34 mouse cellular contexts compared by ENCODE assay signal in genomic region chr2:29423059-29423458, GRCm38 (mm10).
DNase-seq lines count a peak whose midpoint lies in the region; ATAC-seq and TF ChIP-seq lines count a peak whose summit lies in the region.
"Had no signal": no experiment of that assay in that cellular context is flagged by ENCODE, and none has a peak within 500 bp of the region (broad histone marks: within the 10 kb centered on the region; RNA-seq: fewer than 3 reads in every experiment).

No protein-coding gene starts in this region.

- H3K4me3 ChIP-seq in hindbrain, embryonic 13.5 days: no peak overlapping the region
- no peak overlapping the region for H3K4me3 ChIP-seq in hindbrain, embryonic 11.5 days (ENCODE audit: low read depth, low read length)
- no peak overlapping the region for H3K4me3 ChIP-seq in neural tube, embryonic 14.5 days (ENCODE audit: low read depth, low read length)
- H3K4me3 ChIP-seq in MEL (ENCODE audit: control insufficient read depth in 1 of 2, insufficient read depth in 1 of 2, low read depth in 2 of 2, low read length in 2 of 2): no peak overlapping the region
- H3K4me3 ChIP-seq: heart, embryonic 10.5 days; heart, embryonic 15.5 days; hindbrain, embryonic 12.5 days; limb, embryonic 10.5 days; limb, embryonic 15.5 days; liver, embryonic 15.5 days; lung, embryonic 15.5 days; midbrain, embryonic 12.5 days; neural tube, embryonic 12.5 days; stomach, embryonic 15.5 days had no signal

- peak in 1 of 2 experiments; percentile 33; a peak in 1 of 4 replicates for TF ChIP-seq EP300 in MEL (IDR thresholded peaks at IDR 0.05; ENCODE audit: low read depth in 1 of 2, low read length in 2 of 2)

- H3K27ac ChIP-seq in hindbrain, embryonic 13.5 days: peak overlapping the region; percentile 31; the same call in 1 of the 2 replicates
- no peak overlapping the region for H3K27ac ChIP-seq in hindbrain, embryonic 11.5 days (ENCODE audit: low read depth, low read length)
- H3K27ac ChIP-seq in neural tube, embryonic 14.5 days (ENCODE audit: low read depth, low read length): peak overlapping the region; percentile 55; the same call in 1 of the 2 replicates
- peak overlapping the region; percentile 13; the same call in 1 of the 2 replicates for H3K27ac ChIP-seq in MEL (ENCODE audit: control insufficient read depth, low read depth, low read length)
- H3K27ac ChIP-seq: heart, embryonic 10.5 days; heart, embryonic 15.5 days; hindbrain, embryonic 12.5 days; kidney, postnatal 0 days; limb, embryonic 10.5 days; limb, embryonic 15.5 days; liver, embryonic 15.5 days; midbrain, embryonic 12.5 days; neural tube, embryonic 12.5 days; stomach, embryonic 15.5 days had no signal

- no peaks in the 10 kb centered on the region for H3K27me3 ChIP-seq in hindbrain, embryonic 13.5 days
- H3K27me3 ChIP-seq in hindbrain, embryonic 11.5 days (ENCODE audit: control insufficient read depth, insufficient read depth, low read length): no peaks in the 10 kb centered on the region
- no peaks in the 10 kb centered on the region for H3K27me3 ChIP-seq in neural tube, embryonic 14.5 days (ENCODE audit: control insufficient read depth, insufficient read depth, low read length)
- no peaks in the 10 kb centered on the region for H3K27me3 ChIP-seq in MEL (ENCODE audit: control insufficient read depth in 1 of 2, insufficient read depth in 2 of 2, low read length in 2 of 2)
- H3K27me3 ChIP-seq: heart, embryonic 15.5 days; hindbrain, embryonic 12.5 days; limb, embryonic 15.5 days; liver, embryonic 15.5 days; lung, embryonic 15.5 days; midbrain, embryonic 12.5 days; neural tube, embryonic 12.5 days; stomach, embryonic 15.5 days had no signal

- H3K9ac ChIP-seq in hindbrain, embryonic 13.5 days: no peak overlapping the region
- H3K9ac ChIP-seq in hindbrain, embryonic 11.5 days (ENCODE audit: low read depth, low read length): no peak overlapping the region
- no peak overlapping the region for H3K9ac ChIP-seq in neural tube, embryonic 14.5 days (replicated peaks; ENCODE audit: low read depth, low read length)
- no peak overlapping the region for H3K9ac ChIP-seq in MEL (ENCODE audit: control insufficient read depth, low read depth, low read length, poor library complexity, severe bottlenecking)
- H3K9ac ChIP-seq: forebrain, postnatal 0 days; heart, embryonic 15.5 days; hindbrain, embryonic 12.5 days; limb, embryonic 15.5 days; liver, embryonic 15.5 days; lung, embryonic 15.5 days; midbrain, embryonic 12.5 days; neural tube, embryonic 12.5 days; stomach, embryonic 15.5 days had no signal

- no peak overlapping the region for H3K4me2 ChIP-seq in hindbrain, embryonic 13.5 days
- no peak overlapping the region for H3K4me2 ChIP-seq in hindbrain, embryonic 11.5 days (replicated peaks; ENCODE audit: low read depth, low read length)
- H3K4me2 ChIP-seq in neural tube, embryonic 14.5 days (ENCODE audit: low read depth, low read length): no peak overlapping the region
- H3K4me2 ChIP-seq: heart, embryonic 15.5 days; hindbrain, embryonic 12.5 days; limb, embryonic 15.5 days; liver, embryonic 15.5 days; lung, embryonic 15.5 days; midbrain, embryonic 12.5 days; neural tube, embryonic 12.5 days; stomach, embryonic 15.5 days had no signal

- no peaks in the 10 kb centered on the region for H3K9me3 ChIP-seq in hindbrain, embryonic 13.5 days
- H3K9me3 ChIP-seq in hindbrain, embryonic 11.5 days (ENCODE audit: control insufficient read depth, low read length): no peaks in the 10 kb centered on the region
- H3K9me3 ChIP-seq in neural tube, embryonic 14.5 days (ENCODE audit: control insufficient read depth, low read length): no peaks in the 10 kb centered on the region
- H3K9me3 ChIP-seq in MEL (replicated peaks; ENCODE audit: insufficient read depth, low read length): no peaks in the 10 kb centered on the region
- H3K9me3 ChIP-seq: heart, embryonic 10.5 days; heart, embryonic 15.5 days; hindbrain, embryonic 12.5 days; limb, embryonic 10.5 days; limb, embryonic 15.5 days; liver, embryonic 15.5 days; lung, embryonic 15.5 days; midbrain, embryonic 12.5 days; neural tube, embryonic 12.5 days; stomach, embryonic 15.5 days had no signal

- H3K79me2 ChIP-seq in MEL (ENCODE audit: control insufficient read depth, insufficient read depth, low read length, poor library complexity): no peaks in the 10 kb centered on the region

- H3K4me1 ChIP-seq in hindbrain, embryonic 13.5 days (replicated peaks): peaks cover 51% of the 10 kb centered on the region
- H3K4me1 ChIP-seq in hindbrain, embryonic 11.5 days (replicated peaks; ENCODE audit: control insufficient read depth, insufficient read depth, low read length): peaks cover 11% of the 10 kb centered on the region
- peaks cover 11% of the 10 kb centered on the region; the same call in 1 of the 2 replicates for H3K4me1 ChIP-seq in neural tube, embryonic 14.5 days (ENCODE audit: control insufficient read depth, insufficient read depth, low read length)
- peaks cover 9 to 13% of the 10 kb centered on the region in 2 experiments for H3K4me1 ChIP-seq in MEL (ENCODE audit: control insufficient read depth in 1 of 2, insufficient read depth in 2 of 2, low read length in 2 of 2)

- no peak for TF ChIP-seq CTCF in MEL (IDR thresholded peaks at IDR 0.05 in 2 of 3, conservative IDR thresholded peaks at IDR 0.05 in 1 of 3; ENCODE audit: control insufficient read depth in 1 of 3, insufficient read depth in 1 of 3, low read depth in 2 of 3, low read length in 3 of 3, poor library complexity in 1 of 3, severe bottlenecking in 1 of 3)

- WGBS in hindbrain, embryonic 13.5 days: 74% methylated on average over 3 of the region's 3 CpGs
- 83% methylated on average over 3 of the region's 3 CpGs for WGBS in hindbrain, embryonic 11.5 days
- 65% methylated on average over 3 of the region's 3 CpGs for WGBS in neural tube, embryonic 14.5 days

- TF ChIP-seq POLR2A in MEL (IDR thresholded peaks at IDR 0.05; ENCODE audit: control insufficient read depth in 1 of 2, insufficient read depth in 1 of 2, low read depth in 1 of 2, low read length in 2 of 2, poor library complexity in 1 of 2): no peak

- no peak for DNase-seq in hindbrain, embryonic 11.5 days (ENCODE audit: low spot score)
- no peak for DNase-seq in neural tube, embryonic 10.5 days (ENCODE audit: extremely low spot score, low spot score)
- peak; percentile 49 for DNase-seq in MEL (ENCODE audit: low read depth, low spot score)
- peak; percentile 28 for DNase-seq in gonadal fat pad, adult 2 months (ENCODE audit: low read depth)
- DNase-seq in urinary bladder, postnatal 10 days (ENCODE audit: low spot score): no peak
- DNase-seq in thymus, postnatal 4 days: no peak
- DNase-seq: adrenal gland, adult 2 months; adrenal gland, postnatal 36 days; cerebellum, adult 2 months; cerebellum, postnatal 14 days; forebrain, postnatal 0 days; gastrocnemius, postnatal 10 days; heart, adult 11 months; kidney, adult 8-10 months; kidney, postnatal 4 days; layer of hippocampus, postnatal 36 days; right cerebral cortex, postnatal 25 days; thymus, adult 18-20 months; thymus, postnatal 25 days had no signal

- no peak for ATAC-seq in hindbrain, embryonic 13.5 days (ENCODE audit: low FRiP score)
- no peak for ATAC-seq in hindbrain, embryonic 11.5 days (ENCODE audit: low FRiP score)
- no peak for ATAC-seq in neural tube, embryonic 14.5 days (ENCODE audit: low read depth)
- ATAC-seq: activated CD4-positive, CD25-positive, alpha-beta regulatory T cell, adult 4 months; forebrain, postnatal 0 days; intestine, embryonic 16.5 days had no signal

- H3K36me3 ChIP-seq in hindbrain, embryonic 13.5 days: no peaks in the 10 kb centered on the region
- no peaks in the 10 kb centered on the region for H3K36me3 ChIP-seq in hindbrain, embryonic 11.5 days (ENCODE audit: control insufficient read depth, insufficient read depth, low read length)
- no peaks in the 10 kb centered on the region for H3K36me3 ChIP-seq in neural tube, embryonic 14.5 days (ENCODE audit: control insufficient read depth, insufficient read depth, low read length)
- H3K36me3 ChIP-seq in MEL (ENCODE audit: control insufficient read depth in 1 of 2, insufficient read depth in 2 of 2, low read length in 2 of 2): peaks cover 0 to 19% of the 10 kb centered on the region in 2 experiments; a peak in 2 of 4 replicates
- H3K36me3 ChIP-seq: heart, embryonic 10.5 days; heart, embryonic 15.5 days; hindbrain, embryonic 12.5 days; limb, embryonic 10.5 days; limb, embryonic 15.5 days; liver, embryonic 15.5 days; lung, embryonic 15.5 days; midbrain, embryonic 12.5 days; neural tube, embryonic 12.5 days; stomach, embryonic 15.5 days had no signal

- TF ChIP-seq RAD21 in MEL (IDR thresholded peaks at IDR 0.05; ENCODE audit: low read depth, low read length): no peak

TF ChIP-seq in MEL, 35 proteins besides CTCF, POLR2A, EP300 and RAD21:
- TF ChIP-seq ZC3H11A (IDR thresholded peaks at IDR 0.05; ENCODE audit: low read depth, low read length): no peak
- peak; percentile 91 for TF ChIP-seq ETS1 (IDR thresholded peaks at IDR 0.05; ENCODE audit: low read depth, low read length)
- TF ChIP-seq GATA1 (IDR thresholded peaks at IDR 0.05; ENCODE audit: low read depth, low read length): peak; percentile 62

Comparison
In these comparisons a context has a peak if more than half of its experiments do, and no peak if none do; other contexts are left out.
1. DNase-seq: peak in MEL (single experiment) and gonadal fat pad, adult 2 months (single experiment); none in hindbrain, embryonic 11.5 days (single experiment), neural tube, embryonic 10.5 days (single experiment), urinary bladder, postnatal 10 days (single experiment) and thymus, postnatal 4 days (single experiment).